Mouse (Mus musculus) neural tube, embryonic 12.5 days (tissue): ENCODE measurements around the gene Snap91. TPM values are rescaled to one million over a fixed set of nuclear protein-coding genes. Genes with fewer than 3 reads are reported as not detected.
A peak's percentile ranks its signal among the peaks of the same experiment; 100 is the strongest.

Experiments
- ATAC-seq: fragments of 200-750 bp; cut with Nextera tagmentation; 2 replicates; pipeline ENCODE4 v1.8.0; 2017; ENCODE audit warnings: low read depth, mild to moderate bottlenecking, moderate TSS enrichment, moderate library complexity; ENCODE audit not compliant: low FRiP score
- H3K27ac ChIP-seq: fragments of 300-500 bp; sonication (generic); 2 replicates; pipeline ENCODE4 v1.5.1; 2016
- H3K27me3 ChIP-seq: fragments of 300-500 bp; sonication (generic); replicated peaks from 2 replicates; pipeline ENCODE4 v1.6.1; 2016; ENCODE audit warnings: mild to moderate bottlenecking
- H3K36me3 ChIP-seq: fragments of 300-500 bp; sonication (generic); 2 replicates; pipeline ENCODE4 v1.6.1; 2016; ENCODE audit warnings: mild to moderate bottlenecking
- H3K4me1 ChIP-seq: fragments of 300-500 bp; sonication (generic); 2 replicates; pipeline ENCODE4 v1.6.1; 2016
- H3K4me2 ChIP-seq: fragments of 300-500 bp; sonication (generic); replicated peaks from 2 replicates; pipeline ENCODE4 v1.6.1; 2016; ENCODE audit warnings: mild to moderate bottlenecking
- H3K4me3 ChIP-seq: fragments of 300-500 bp; sonication (generic); 2 replicates; pipeline ENCODE4 v1.5.1; 2016
- H3K9ac ChIP-seq: fragments of 300-500 bp; sonication (generic); 2 replicates; pipeline ENCODE4 v1.6.1; 2016; ENCODE audit warnings: mild to moderate bottlenecking
- H3K9me3 ChIP-seq: fragments of 300-500 bp; sonication (generic); 2 replicates; pipeline ENCODE4 v1.6.1; 2016; ENCODE audit warnings: mild to moderate bottlenecking
- WGBS: fragments of 180-500 bp; shearing (Covaris S2); methylation state at CpG from one replicate; pipeline ENCODE4 v1.1.7; 2016; 5-methylcytosine and 5-hydroxymethylcytosine counted together
- polyA plus RNA-seq: library from polyadenylated mRNA; unstranded; fragments of >200 nt; fragmentation: Nextera tagmentation; extraction: Ambion mirVana; gene quantifications from 2 replicates; pipeline ENCODE4 v1.2.1, GENCODE M21; 2016

The Snap91 gene
- polyA plus RNA-seq = 69.1 and 69.5 TPM in 2 replicates

DNA sequence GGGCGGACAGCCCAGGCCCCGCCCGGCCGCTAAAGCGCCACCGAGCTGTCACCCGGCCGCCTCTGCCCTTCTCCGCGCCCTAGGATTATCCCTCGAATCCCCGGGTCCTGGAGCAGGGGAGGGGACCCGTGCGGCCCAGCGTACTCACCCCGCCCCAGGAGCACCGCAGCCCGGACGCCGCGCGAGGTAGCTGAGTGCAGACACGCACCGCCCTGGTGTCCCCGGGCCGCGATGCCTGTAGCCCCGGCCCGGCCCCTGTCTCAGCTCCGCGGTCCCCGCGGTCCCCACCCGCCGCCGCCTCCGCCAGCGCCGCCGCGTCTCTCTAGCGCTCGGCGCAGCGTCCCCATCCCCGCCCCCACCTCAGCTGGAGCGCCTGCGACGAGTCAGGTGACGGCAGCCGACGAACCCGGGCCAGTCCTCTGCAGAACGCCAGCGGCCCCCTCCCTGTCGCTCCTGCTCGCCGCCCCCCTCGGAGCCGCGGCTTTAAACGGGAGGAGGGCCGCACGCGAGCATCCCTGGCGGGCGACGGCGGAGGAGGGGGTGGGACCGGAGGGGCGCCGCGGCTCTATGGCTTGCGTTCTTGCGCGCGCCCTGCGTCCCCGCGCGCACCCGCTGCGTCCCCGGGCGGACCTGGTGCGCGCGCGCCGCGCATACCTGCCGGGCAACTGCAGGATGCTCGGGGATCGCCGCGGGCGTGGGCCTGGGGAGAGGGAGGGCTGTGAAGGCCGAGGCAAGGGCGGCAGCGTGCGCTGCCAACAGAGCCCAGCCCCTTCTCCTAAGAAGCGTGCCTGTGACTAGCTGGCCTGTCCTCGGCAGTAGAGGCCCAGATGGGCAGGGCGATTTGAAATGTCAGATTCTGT lies at the start of gene Snap91:
Gene Snap91 (minus strand): TSS at position 542 of the 860 bp plus-strand sequence.
- no peaks in the 10 kb centered on the region for H3K9me3 ChIP-seq
- no peaks in the 10 kb centered on the region for H3K36me3 ChIP-seq
- peak; percentile 94 for ATAC-seq
- H3K4me1 ChIP-seq = no peaks in the 10 kb centered on the region; the same call in 1 of the 2 replicates
- WGBS = under 1% methylated on average over 102 of the region's 104 CpGs
- H3K4me3 ChIP-seq = peak within 1 kb of the TSS; percentile 76
- peaks cover 10% of the 10 kb centered on the region for H3K27me3 ChIP-seq
- peak within 1 kb of the TSS; percentile 77 for H3K9ac ChIP-seq
- H3K4me2 ChIP-seq = peak within 1 kb of the TSS; percentile 87
- H3K27ac ChIP-seq = peak within 1 kb of the TSS; percentile 63

- Histone ChIP-seq H3K9ac (no peak overlapping the region), H3K4me3 (no peak overlapping the region), H3K36me3 (no peaks in the 10 kb centered on the region), H3K4me1 (no peaks in the 10 kb centered on the region), H3K4me2 (no peak overlapping the region), H3K27me3 (no peaks in the 10 kb centered on the region), H3K9me3 (no peaks in the 10 kb centered on the region), H3K27ac (no peak overlapping the region)
- no peak for ATAC-seq
- 87% methylated on average over 5 of the region's 5 CpGs for WGBS
Measured at GRCm38 (mm10) chr9:86926519-86926918, 46.1 kb upstream of the Snap91 start.

DNA sequence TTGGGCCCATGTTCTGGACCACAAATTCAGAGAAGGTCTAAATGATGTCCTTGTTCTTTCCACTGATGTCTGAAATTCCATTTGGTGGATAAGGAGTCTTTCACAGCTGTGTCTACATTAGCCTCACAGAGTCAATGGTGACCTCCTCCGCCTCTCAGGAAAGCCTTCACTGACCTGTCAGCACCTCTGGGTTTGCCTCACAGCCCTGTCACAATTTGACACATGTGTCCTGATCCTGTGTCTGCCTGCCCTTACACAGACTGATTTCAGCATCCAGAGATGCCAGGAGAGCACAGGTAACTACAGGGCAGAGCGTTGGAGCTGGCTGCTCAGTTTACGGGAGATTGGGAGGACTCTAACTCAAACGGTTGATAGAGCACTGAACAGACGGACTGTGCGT lies 45.2 kb upstream of the Snap91 start:
- H3K9ac ChIP-seq = no peak overlapping the region
- H3K4me1 ChIP-seq = no peaks in the 10 kb centered on the region
- H3K27ac ChIP-seq = no peak overlapping the region
- H3K4me2 ChIP-seq = no peak overlapping the region
- H3K27me3 ChIP-seq = no peaks in the 10 kb centered on the region
- ATAC-seq = no peak
- no peak overlapping the region for H3K4me3 ChIP-seq
- 79% methylated on average over 6 of the region's 6 CpGs for WGBS
- no peaks in the 10 kb centered on the region for H3K9me3 ChIP-seq
- H3K36me3 ChIP-seq = no peaks in the 10 kb centered on the region

GRCm38 (mm10) chr9:86922430-86922829 lies 42.0 kb upstream of the Snap91 start:
- Histone ChIP-seq H3K4me2 (no peak overlapping the region), H3K36me3 (no peaks in the 10 kb centered on the region), H3K9me3 (no peaks in the 10 kb centered on the region), H3K27ac (no peak overlapping the region), H3K4me1 (no peaks in the 10 kb centered on the region), H3K9ac (no peak overlapping the region), H3K27me3 (no peaks in the 10 kb centered on the region), H3K4me3 (no peak overlapping the region)
- 17% methylated on average over 3 of the region's 3 CpGs for WGBS
- ATAC-seq = peak; percentile 63

- no peak overlapping the region for H3K27ac ChIP-seq
- no peaks in the 10 kb centered on the region for H3K27me3 ChIP-seq
- H3K4me3 ChIP-seq = no peak overlapping the region
- H3K9me3 ChIP-seq = no peaks in the 10 kb centered on the region
- no peak overlapping the region for H3K4me2 ChIP-seq
- WGBS = 81% methylated on average over 3 of the region's 3 CpGs
- no peaks in the 10 kb centered on the region for H3K36me3 ChIP-seq
- no peak for ATAC-seq
- H3K9ac ChIP-seq = no peak overlapping the region
- no peaks in the 10 kb centered on the region for H3K4me1 ChIP-seq
Measured at GRCm38 (mm10) chr9:86916543-86916942, 36.1 kb upstream of the Snap91 start.

DNA sequence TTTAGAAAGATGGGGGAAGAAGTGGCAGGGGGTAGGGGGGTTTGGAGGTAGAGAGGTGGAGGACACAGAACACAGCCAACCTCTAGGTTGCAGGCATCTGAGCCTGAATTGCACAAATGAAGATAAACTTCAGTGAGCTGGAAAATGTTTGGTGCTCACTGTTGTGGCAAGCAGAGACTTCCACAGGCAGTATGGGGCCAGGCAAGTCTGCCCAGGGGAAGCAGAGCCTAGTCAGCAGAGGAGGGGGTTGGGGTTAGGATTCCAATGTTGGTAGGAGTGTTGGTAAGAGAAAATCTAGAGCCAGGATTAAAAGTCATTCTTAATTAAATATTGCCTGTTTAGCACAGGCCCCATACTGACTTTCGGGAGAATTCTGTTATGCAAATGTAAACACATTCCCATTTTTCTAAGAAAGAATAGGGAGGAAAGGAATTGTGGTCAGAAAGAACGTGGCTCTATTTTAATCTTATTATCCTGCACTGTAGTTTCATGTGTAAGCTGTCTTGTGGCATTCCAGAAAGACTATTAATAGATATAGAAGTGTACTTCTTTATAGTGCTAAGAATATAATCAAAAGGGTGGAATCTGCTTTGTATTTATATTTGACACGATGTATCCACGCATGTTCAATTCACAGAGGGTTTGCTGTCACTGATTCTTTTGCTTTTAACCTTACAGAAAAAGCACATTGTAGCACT lies 19.2 kb upstream of the Snap91 start:
- no peaks in the 10 kb centered on the region for H3K4me1 ChIP-seq
- no peak overlapping the region for H3K4me3 ChIP-seq
- H3K4me2 ChIP-seq = no peak overlapping the region
- no peaks in the 10 kb centered on the region for H3K27me3 ChIP-seq
- H3K9me3 ChIP-seq = no peaks in the 10 kb centered on the region
- no peaks in the 10 kb centered on the region for H3K36me3 ChIP-seq
- H3K9ac ChIP-seq = no peak overlapping the region
- H3K27ac ChIP-seq = no peak overlapping the region
- WGBS = 77% methylated on average over 4 of the region's 4 CpGs
- no peak for ATAC-seq

DNA sequence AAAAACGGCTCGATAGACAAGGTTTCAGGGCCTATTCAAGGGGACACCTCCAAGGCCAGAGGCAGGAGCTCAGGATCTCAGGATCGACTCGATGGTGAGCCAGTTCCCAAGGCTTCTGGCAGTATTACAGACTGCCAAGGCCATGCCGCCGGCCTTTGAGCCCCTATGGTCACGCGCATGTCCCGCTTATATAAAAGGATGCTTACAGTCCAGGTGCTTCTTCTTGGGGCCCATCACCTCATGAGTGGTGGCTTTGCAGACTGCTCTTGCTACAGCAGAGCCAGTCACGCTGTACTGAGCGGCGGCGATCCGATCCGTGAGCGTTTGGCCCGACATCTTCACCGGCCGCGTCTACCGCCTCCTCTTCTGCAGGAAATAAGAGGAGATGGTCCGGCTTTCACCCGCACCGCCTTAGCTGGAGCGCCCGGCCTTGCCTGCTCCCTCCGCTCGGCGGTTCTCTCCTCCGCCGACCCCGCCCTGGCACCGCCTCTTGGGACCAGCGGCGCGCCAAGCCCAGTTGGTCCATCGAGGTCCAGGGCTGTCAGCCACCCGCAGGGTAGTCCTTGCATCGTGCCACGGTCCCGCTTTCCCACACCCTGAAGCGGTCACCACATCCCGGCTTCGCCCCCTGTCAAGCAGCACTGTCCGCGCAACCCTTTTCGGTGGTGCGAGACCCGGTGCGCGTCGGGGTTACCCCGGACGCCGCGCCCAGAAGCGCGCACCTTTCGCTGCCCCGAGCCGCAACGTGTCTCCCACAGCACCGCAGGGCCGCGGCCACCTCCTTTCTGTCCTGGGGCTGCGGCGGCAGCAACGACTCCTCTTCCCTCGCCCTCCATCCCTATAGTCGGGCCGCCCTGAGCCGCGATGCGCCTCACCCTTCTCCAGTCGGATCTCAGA lies 990 bp downstream of the Snap91 start:
- peaks cover 10% of the 10 kb centered on the region for H3K27me3 ChIP-seq
- no peaks in the 10 kb centered on the region; the same call in 1 of the 2 replicates for H3K4me1 ChIP-seq
- H3K9ac ChIP-seq = peak overlapping the region; percentile 77
- peak; percentile 49 for ATAC-seq
- WGBS = under 1% methylated on average over 75 of the region's 75 CpGs
- peak overlapping the region; percentile 76 for H3K4me3 ChIP-seq
- no peaks in the 10 kb centered on the region for H3K36me3 ChIP-seq
- H3K4me2 ChIP-seq = peak overlapping the region; percentile 87
- H3K9me3 ChIP-seq = no peaks in the 10 kb centered on the region
- peak overlapping the region; percentile 63 for H3K27ac ChIP-seq

GRCm38 (mm10) chr9:86878716-86879115 lies 1.7 kb downstream of the Snap91 start:
- 51% methylated on average over 6 of the region's 6 CpGs for WGBS
- no peaks in the 10 kb centered on the region for H3K36me3 ChIP-seq
- peaks cover 10% of the 10 kb centered on the region for H3K27me3 ChIP-seq
- peak overlapping the region; percentile 76 for H3K4me3 ChIP-seq
- no peak overlapping the region for H3K27ac ChIP-seq
- peak overlapping the region; percentile 77 for H3K9ac ChIP-seq
- H3K4me1 ChIP-seq = no peaks in the 10 kb centered on the region; the same call in 1 of the 2 replicates
- peak overlapping the region; percentile 87 for H3K4me2 ChIP-seq
- H3K9me3 ChIP-seq = no peaks in the 10 kb centered on the region
- ATAC-seq = no peak

DNA sequence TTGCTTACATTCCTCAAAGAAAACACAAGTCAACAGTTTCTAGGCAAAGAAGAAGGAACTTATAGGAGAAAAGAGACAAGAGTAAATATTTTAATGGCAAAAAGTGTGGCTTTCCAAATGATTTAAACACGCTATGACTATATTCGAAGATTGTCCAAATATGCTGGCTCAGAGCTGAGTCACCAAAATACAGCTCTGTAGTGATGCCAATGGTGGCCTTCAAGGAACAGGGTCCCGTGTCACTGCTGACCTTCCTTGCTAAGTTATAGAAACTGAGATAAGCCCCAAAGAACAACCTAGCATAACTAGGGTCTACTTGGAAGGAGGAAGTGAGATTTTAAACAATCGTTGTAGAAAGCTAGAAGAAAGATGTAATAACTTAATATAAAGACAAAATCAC lies 6.8 kb downstream of the Snap91 start:
- H3K27ac ChIP-seq = no peak overlapping the region
- WGBS = 92% methylated on average over 4 of the region's 4 CpGs

DNA sequence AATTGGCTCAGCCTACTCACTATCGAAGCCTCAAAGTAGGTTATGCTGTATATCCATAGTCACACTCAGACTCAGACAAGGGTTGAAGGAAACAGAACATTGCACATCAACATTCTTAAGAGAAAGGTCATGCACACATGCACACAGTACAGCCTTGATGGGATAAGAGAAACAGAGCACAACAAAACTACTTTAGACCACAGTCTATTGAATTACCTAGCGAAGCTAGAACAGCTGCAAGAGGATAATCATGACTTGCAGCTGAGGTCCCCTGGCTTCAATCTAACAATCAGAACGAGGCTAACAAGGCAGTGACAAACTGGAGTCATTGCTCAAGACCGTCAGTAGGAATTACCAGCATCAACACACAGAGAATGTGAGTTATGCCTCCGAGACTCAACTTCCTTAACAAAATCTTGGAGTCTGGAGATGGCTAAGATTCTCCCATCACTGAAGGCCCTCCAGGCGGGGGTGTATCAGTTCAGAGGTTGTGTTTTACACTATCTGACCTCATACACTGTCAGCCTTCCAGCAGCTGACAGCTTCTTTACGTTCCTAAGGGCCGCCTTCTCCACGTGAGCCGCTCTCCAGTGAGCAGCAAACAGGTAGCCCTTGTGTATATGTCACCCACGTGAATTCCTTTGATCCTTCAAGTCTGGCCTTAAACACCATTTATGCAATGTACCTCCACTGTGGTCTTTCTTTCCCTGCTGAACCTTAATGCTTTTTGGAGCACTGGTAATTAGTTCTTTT lies 10.7 kb downstream of the Snap91 start:
- Histone ChIP-seq H3K27me3 (no peaks in the 10 kb centered on the region), H3K4me2 (no peak overlapping the region), H3K27ac (no peak overlapping the region), H3K9ac (no peak overlapping the region), H3K9me3 (no peaks in the 10 kb centered on the region), H3K4me3 (no peak overlapping the region), H3K4me1 (no peaks in the 10 kb centered on the region), H3K36me3 (no peaks in the 10 kb centered on the region)
- 73% methylated on average over 11 of the region's 11 CpGs for WGBS
- ATAC-seq = 0 out of 2 replicates have a peak, but pooled peaks have one; percentile 25

More for the DNA sequence above, 6.8 kb downstream of the Snap91 start:
- Histone ChIP-seq H3K36me3 (no peaks in the 10 kb centered on the region), H3K4me1 (no peaks in the 10 kb centered on the region), H3K9me3 (no peaks in the 10 kb centered on the region), H3K9ac (no peak overlapping the region), H3K4me3 (no peak overlapping the region), H3K4me2 (no peak overlapping the region), H3K27me3 (peaks cover 7% of the 10 kb centered on the region)
- ATAC-seq = no peak

DNA sequence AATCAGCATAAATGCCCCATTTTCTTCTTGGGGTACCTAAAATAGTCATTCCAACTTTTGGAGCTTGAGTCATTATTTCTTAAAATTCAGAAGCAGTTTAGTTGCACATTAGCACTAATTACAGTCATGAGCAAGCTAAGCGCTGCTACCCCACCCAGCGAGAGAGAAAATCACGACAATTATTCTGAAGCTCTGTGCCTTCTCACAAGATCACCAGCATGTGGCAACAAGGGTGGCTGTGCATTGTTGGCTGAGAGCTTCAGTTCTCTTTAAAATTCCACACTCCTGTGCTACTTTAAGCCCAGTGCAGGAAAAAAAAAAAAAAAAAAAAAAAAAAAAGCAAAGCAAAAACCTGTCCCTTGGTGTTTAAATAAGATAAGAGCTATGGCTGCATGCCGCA lies 22.4 kb downstream of the Snap91 start:
- H3K4me3 ChIP-seq = no peak overlapping the region
- WGBS = 96% methylated on average over 4 of the region's 4 CpGs

More for the DNA sequence above, 22.4 kb downstream of the Snap91 start:
- Histone ChIP-seq H3K4me2 (no peak overlapping the region), H3K27ac (no peak overlapping the region), H3K27me3 (no peaks in the 10 kb centered on the region), H3K36me3 (no peaks in the 10 kb centered on the region), H3K9ac (no peak overlapping the region), H3K4me1 (no peaks in the 10 kb centered on the region), H3K9me3 (no peaks in the 10 kb centered on the region)
- no peak for ATAC-seq
